Mouse (Mus musculus) mouse embryonic stem cell (cell line): Measurements from ENCODE around the gene Gcnt2.
"Not testable (repeated sequence)": the region's sequence is repeated elsewhere in the genome, so short reads cannot be mapped to it uniquely, and the experiment has no call there.

Experiments used
- in situ Hi-C, 2 experiments: fragments of 300-500 bp; cut with MboI; formaldehyde crosslinking; loops; 1 replicate in 1 of 2; 3 replicates in 1 of 2; pipeline ENCODE4 v1.14.3; 2019 to 2020; ENCODE audit warnings: low sequenced_read_pairs in 2 of 2, low pct_unique_long_range_greater_than_20kb in 1 of 2, mixed read lengths in 1 of 2; ENCODE audit not compliant: unreplicated experiment in 1 of 2

Gene Gcnt2

DNA sequence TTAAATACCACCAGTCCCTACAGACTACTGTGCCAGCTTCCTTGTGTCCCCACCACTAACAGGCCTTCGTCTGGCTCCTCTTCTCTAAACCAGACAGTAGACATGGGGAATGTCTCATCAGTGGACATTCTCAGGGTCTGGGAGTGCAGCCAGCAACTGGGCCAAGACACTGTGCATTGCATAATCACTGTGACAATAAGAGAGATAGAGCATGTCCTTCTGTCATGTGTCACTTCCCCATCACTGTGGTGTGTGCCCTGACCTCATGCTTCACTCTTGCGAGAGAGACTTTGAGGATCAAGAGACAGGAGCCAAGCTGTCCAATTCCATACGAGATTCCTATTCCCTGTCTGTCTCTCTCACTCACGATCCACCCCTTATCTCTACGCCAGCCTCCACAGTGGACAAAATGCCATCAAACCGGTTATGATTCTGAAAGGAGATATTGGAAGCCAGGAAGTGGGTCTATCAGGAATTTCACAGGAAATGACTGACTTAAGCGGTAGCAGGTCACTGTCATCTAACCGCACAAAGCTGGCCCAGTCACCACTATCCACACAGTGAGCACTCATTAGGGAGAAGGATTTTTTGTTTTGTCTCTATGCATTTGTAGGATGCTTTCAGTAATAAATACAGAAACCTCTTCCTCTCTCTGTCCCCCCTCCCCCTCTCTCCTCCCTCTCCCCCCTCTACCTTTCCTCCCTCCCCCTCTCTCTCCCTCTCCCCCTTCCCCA lies 61.9 kb downstream of the Gcnt2 start:
- in situ Hi-C loops, result no loop called here

- in situ Hi-C loops, result no loop called here
Measured at GRCm38 (mm10) chr13:40922311-40922877, 62.8 kb downstream of the Gcnt2 start.

GRCm38 (mm10) chr13:40923756-40924315 lies 64.3 kb downstream of the Gcnt2 start:
- in situ Hi-C loops, result no loop called here

DNA sequence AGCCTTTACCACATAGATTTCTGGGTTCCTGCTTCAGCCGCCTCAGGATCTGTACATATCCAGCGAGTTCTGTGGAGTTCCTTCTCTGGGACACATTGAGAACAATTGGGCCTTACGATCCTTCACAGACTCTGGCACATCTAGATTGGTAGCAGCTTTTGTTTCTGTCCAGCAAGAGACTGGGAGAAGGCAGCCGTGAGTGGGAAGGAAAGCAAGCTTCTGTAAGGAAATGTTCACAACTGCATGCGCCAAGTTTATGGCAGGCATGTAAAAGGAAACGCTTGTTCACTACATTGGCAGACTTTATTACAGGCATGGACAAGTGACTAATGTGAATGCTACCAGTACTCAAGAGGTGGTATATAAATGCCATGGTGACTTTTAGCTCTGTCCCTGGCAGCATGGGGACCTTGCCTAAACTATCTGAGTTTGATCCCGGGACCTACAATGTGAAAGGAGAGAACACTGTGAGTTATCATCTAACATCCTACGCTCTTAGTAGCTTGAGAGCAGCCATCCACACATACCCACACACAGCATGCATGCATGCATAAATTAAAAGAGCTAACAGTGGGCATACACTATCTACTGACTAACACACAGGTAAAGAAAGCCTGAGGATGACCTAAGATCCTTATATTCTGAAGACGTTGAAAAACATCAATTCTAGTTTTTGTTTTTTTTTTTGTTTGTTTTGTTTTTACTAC lies 68.8 kb downstream of the Gcnt2 start:
- in situ Hi-C loops, result no loop called here

GRCm38 (mm10) chr13:40931871-40932270 lies 72.3 kb downstream of the Gcnt2 start:
- in situ Hi-C loops, result not testable (repeated sequence)

- in situ Hi-C loops, result no loop called here
Measured at GRCm38 (mm10) chr13:40932573-40932972, 73.0 kb downstream of the Gcnt2 start.

DNA sequence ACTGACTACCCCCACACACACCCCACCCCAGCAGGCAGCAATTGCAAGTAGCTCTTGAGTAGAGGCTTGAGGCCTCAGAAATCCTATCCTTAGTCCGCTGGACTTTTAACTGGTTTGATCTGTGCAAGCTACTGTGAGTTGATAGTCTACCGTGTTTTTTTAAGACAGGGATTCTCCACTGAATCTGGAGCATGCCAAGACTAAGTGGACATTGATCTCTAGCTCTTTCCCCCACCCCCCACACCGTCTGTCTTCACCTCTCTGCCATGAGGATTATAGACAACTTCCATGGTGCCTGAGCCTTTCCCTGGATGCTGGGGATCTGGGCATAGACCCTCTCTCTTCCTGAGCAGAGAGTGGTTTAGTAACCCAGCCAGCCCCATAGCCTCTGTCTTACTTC lies 74.8 kb downstream of the Gcnt2 start:
- in situ Hi-C loops, result no loop called here

DNA sequence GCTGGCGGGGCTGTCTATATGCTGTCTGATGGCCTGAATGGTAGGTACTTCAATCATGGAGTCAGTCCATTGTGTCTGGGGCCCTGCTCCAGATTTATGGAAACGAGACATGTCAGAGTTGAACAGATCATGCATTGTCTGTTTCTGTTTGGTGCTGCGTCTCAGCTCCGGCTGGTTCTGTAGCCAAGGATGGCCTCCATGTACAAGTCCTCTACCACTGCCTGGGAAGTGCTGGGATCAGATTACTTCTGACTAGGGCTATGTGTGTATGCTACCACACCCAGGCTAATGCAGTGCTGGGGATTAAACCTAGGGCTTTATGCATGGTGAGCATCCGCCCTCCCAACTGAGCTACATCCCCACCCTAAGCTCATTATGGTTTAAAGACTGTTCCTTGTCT lies 78.0 kb downstream of the Gcnt2 start:
- in situ Hi-C loops, result no loop called here

GRCm38 (mm10) chr13:40938485-40939357 lies 79.2 kb downstream of the Gcnt2 start:
- in situ Hi-C loops, result no loop called here

DNA sequence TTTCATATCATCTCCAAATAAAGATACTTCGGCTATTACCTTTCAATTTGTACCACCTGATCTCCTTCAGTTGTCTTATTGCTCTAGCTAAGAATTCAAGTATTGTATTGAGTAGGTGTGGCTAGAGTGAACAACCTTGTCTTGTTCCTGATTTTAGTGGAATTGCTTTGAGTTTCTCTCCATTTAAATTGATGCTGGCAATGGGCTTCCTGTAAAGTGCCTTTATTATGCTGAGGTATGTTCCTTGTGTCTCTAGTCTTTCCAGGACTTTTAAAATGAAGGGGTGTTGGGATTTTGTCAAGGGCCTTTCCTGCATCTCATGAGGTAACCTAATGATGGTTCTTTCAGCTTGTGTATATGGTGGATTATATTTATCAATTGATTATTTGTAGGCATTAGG lies 83.5 kb downstream of the Gcnt2 start:
- in situ Hi-C loops, result no loop called here

- in situ Hi-C loops, result no loop called here
Measured at GRCm38 (mm10) chr13:40943936-40944335, 84.4 kb downstream of the Gcnt2 start.

GRCm38 (mm10) chr13:40944346-40944745 lies 84.8 kb downstream of the Gcnt2 start:
- in situ Hi-C loops, result no loop called here

DNA sequence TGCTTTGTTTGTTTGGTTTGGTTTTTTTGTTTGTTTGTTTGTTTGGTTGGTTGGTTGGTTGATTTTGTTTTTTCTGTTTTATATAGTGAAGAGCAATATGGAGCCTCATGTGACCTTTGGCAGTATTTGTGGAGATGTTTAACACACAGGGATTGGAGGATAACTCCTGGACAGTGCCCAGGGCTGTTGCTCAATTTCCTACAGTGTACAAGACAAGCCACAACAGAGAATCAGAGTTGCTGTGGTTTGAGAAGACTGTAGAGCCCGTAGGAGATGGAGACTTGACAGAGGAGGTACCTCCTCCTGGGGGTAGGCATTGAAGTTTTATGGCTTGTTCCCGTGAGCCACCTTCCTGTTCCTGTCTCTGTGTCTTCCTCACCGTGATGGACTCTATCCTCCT lies 87.0 kb downstream of the Gcnt2 start:
- in situ Hi-C loops, result no loop called here

DNA sequence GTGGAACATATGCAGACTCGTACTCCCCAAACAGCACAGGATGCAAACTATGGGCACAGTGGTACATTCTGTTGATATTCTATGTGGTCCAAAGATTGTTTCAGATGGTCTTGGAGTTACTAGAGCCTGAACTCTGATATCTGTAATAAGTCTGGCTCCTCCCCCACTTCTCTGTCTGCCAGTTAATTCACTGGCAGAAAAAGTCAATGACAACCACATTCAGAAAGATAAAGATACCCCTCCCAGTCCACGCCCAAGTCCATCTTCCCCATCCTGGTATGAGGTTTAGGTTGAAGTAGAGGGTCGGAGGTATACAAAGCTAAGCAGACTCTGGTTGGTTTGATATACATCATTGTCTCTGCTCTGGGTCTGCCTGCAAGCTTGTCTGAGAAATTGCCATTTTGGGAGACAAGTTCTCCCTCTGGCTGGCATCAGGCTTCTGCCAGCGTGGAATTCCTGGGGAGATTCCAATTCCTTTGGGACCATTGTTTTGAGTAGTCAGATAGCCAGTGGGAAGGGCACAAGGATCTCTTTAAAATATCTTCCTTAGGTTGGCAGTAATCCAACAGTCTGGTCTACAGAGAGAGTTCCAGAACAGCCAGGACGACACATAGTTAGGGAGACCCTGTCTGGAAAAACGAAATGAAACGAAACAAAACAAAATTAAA lies 88.1 kb downstream of the Gcnt2 start:
- in situ Hi-C loops, result no loop called here

- in situ Hi-C loops, result no loop called here
Measured at GRCm38 (mm10) chr13:40951386-40951976, 91.9 kb downstream of the Gcnt2 start.

DNA sequence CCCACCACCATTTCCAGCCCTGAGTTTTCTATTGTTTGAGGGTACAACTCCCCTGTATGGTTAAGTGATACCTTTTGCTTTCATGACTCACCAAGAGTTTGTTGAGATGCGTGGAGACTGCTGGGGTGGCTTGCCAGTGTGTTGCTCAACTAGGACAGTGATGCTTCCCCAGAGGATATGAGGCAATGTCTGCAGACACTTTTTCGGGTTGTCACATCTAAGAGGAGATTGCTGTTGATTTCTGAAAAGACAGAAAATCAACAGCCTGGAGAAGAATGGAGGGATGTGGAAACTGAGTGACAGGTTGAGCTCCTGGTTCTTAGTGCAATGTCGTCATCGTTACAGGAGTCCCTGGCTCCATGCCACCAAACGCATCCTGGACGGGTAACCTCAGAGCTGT lies 93.7 kb downstream of the Gcnt2 start:
- in situ Hi-C loops, result no loop called here

DNA sequence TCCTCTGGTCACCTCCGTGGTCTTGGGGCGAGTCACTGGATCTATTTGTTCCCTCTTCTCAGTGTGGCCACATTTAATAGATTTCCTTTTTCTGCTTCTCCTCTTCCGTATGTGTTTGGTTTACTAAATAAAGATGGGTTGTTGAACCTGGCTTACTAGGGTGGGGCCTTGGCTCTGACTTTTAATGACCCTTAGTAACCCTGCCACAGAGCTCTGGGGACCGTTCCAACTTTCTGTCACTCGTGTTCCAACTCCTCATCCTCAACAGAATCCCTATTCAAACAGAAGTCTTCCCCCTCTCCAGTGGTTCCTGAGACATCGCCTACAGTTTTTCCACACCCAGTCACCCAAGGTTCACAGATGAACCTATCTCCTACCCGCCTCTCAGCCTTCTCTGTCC lies 96.2 kb downstream of the Gcnt2 start:
- in situ Hi-C loops, result no loop called here

GRCm38 (mm10) chr13:40967609-40968008 lies 108.1 kb downstream of the Gcnt2 start:
- in situ Hi-C loops, result no loop called here
